Mouse (Mus musculus) cerebellum, postnatal 36 days (tissue): ENCODE data around the gene B230219D22Rik.

Source experiments
- DNase-seq, 2 experiments: peaks; one replicate each; pipeline ENCODE4 v3.0.0; 2021 to 2022; ENCODE audit warnings: mixed read lengths in 2 of 2

The B230219D22Rik gene

DNA sequence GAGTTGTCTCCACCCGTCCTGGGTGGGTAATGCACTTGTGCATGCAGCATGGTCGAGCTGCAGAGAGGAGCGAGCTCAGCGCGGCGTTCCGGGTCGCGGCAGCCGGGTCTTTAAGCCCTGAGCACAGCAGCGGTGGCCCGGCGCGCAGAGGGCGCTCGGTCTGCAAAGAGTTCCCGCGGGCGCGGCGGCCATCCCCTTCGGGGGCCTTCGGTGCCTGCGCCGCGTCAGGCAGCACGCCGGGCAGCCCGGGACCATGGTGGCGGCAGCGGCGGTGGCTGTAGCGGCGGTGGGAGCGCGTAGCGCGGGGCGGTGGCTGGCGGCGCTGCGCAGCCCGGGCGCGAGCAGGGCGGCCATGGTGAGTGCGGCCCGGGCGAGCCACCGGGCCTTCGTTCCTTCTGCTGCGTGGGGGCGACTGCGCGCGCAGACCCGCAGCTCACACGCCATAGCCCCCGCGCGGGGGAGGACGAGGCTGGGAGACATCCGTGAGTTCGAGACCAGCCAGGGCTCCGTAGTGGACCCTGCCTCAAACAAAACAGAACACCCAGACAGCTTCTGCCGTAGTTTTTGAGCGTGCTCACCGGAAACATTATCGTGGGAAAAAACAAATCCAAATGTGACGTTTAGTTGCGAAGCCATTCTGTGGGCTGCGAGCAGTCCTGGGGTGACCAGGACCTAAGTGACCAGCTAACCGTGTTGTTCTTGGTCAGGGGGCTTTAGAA, 34.4 kb downstream of the B230219D22Rik start, which contains the start of gene Pcbd2:
Gene Pcbd2 (plus strand): TSS at position 249 of the 719 bp plus-strand sequence.
- DNase-seq = peak; percentile 77 to 84

DNA sequence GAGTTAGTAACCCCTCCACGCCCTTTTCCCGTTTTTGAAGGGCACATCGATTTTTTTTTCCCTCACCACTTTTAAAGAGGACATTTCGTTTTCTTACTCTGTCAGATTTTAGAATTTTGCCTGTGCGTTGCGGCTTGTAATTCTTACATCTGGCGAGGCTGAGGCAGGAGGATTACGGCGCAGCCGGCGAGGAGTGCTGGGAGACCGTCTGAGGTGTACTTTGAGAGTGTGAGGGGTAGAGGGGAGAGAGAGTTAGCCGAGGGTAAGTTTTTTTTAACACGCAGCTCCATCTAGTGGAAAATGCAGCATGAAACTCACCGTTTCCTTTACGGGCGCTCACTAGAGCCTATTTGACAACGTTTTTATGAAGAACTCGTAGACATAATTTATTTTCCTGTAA, 34.9 kb downstream of the B230219D22Rik start:
- DNase-seq = peak; percentile 49 to 63

DNA sequence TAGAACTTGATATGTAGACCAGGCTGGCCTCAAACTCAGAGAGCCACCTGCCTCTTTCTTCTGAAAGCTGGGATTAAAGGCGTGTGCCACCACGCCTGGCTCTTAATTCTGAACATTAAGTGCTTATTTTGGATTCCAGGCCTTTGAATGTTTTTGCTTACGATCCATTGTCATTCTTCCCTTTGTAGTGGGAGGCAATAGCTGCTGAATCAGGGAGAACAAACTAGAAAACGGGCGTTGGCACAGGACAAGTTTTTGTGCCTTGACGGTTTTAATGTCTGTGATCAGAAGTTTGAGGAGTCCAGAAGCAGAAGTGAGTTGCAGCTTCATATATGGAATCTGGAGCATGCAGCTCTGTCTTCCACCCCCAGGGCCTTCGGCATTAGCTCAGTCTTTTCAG, 37.8 kb downstream of the B230219D22Rik start:
- DNase-seq = no peak

DNA sequence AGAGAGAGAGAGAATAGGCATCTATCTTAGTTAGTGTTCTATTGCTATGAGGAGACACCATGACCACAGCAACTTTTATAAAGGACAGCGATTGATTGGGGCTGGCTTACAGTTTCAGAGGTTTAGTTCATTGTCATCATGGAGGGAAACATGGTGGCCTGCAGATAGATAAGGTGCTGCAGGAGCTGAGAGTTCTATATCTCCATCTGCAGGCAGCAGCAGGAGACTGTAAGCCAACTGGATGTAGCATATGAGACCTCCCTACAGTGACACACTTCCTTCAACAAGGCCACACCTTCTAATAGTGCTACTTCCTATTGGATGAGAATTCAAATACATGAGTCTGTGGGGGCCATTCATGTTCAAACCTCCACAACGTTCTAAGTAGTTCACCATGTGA, 39.2 kb downstream of the B230219D22Rik start:
- DNase-seq = no peak

DNA sequence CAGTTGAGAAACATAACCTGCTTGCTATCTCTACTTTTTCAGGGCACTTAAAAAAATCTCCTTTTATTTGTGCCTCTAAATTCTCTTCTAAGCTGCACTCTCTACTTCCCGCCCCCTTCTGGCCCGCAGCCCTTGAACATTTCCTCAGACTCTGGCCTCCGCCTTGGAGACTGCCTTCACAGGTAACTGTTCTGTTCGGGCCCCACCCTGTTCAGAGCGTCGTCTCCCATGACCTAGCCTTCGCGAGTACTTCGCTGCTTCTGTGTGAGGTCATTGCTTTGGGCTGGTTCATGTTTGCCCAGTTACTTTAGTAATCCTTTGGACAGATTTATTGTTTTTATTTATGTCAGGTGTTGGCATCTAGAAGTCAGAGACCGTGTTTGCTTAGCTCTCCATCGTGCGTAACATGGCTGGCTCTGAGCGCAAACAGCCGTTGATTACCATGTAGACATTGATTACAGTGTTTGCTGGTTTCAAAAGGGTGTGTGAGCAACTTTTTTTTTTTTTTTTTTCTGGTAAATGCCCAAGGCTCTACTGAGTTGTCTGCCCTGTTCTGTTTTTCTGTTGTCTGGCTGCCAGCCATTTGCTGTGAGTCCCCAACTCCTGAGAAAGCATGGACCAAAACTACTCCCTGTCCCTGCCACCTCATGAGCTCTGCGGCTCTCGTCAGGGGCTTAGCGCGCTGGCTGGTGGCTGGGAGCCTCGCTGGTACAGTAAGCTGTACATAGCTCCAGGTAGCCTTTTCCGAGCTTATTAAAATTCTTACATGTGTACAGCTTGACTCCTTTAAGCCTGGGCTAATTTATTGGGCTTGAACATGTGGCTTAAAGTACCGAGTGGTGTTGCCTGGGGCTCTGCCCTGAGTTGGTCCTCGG, 40.9 kb downstream of the B230219D22Rik start:
- no peak for DNase-seq

DNA sequence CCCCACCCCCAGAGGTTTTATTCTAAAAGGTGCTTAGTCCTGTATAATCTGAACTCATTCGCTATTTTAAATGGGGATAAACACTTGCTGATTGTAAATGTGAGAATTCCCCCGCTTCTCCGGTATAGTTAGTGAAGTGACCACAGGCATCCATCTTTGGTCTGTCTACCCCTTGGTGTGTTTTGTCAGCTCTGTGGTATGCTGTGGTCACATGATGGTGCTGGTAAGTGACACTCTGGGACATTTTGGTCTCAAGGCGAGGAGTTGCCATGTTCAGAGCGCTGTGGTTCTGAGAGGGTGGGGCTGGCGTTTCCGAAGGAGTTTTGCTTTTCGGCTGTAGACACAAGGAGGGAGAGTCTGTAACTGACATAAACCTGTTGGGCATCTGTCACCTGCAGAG, 45.0 kb downstream of the B230219D22Rik start:
- DNase-seq = no peak

DNA sequence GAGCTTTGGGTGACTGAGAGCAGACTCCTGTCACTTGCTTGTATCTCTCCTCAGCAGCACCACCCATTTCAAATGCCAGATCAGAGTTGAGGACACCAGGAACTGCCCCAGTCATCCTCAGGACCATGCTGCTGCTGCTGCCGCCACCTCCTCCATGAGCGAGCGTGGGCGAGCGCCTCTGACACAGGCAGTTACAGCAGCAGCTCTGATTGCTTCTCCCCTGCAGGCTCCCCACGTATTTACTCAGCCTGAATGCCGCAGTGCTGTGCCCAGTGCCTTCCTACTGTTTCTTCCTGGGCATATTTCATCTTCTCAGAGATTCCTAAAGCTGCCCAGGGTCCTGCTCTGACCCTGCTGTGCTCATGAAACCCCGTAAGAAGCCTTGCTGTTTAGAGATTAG, 49.4 kb downstream of the B230219D22Rik start:
- DNase-seq = no peak
